8 mouse cellular contexts compared by ENCODE assay signal in genomic region chr16:96467445-96467844, GRCm38 (mm10). TPM values are rescaled to one million over a fixed set of nuclear protein-coding genes. Genes with fewer than 3 reads are reported as not detected.
DNase-seq lines count a peak whose midpoint lies in the region; ATAC-seq and TF ChIP-seq lines count a peak whose summit lies in the region.

Gene Pcp4 (plus strand): TSS chr16:96467606.

- no peak within 1 kb of the TSS for H3K27ac ChIP-seq in bone marrow macrophage, adult 2 months (ENCODE audit: insufficient read depth, low read depth, low read length)
- no peak within 1 kb of the TSS for H3K27ac ChIP-seq in embryonic facial prominence, embryonic 15.5 days (replicated peaks)
- H3K27ac ChIP-seq in heart, postnatal 0 days (ENCODE audit: low read depth) = no peak within 1 kb of the TSS
- no peak within 1 kb of the TSS for H3K27ac ChIP-seq in thymus, adult 2 months (ENCODE audit: control insufficient read depth, insufficient read depth, low read length)

- peak; percentile 22 for DNase-seq in CD4-positive helper T cell, adult 2 months (ENCODE audit: low read depth, low spot score)
- peak; percentile 39 for DNase-seq in heart, postnatal 0 days (ENCODE audit: low spot score)
- DNase-seq in kidney, postnatal 4 days = peak; percentile 90
- peak; percentile 56 to 58 for DNase-seq in lung, adult 18-20 months
- DNase-seq in ovary, postnatal 10 days (ENCODE audit: low spot score) = peak; percentile 48
- DNase-seq in thymus, adult 2 months = peak; percentile 62

- H3K9me3 ChIP-seq in embryonic facial prominence, embryonic 15.5 days (replicated peaks) = no peaks in the 10 kb centered on the region
- H3K9me3 ChIP-seq in heart, postnatal 0 days (replicated peaks; ENCODE audit: control insufficient read depth, low read length) = no peaks in the 10 kb centered on the region

- 13% methylated on average over 8 of the region's 8 CpGs for WGBS in embryonic facial prominence, embryonic 15.5 days
- WGBS in heart, postnatal 0 days = 14% methylated on average over 8 of the region's 8 CpGs
- WGBS in thymus, adult 2 months = 18% methylated on average over 8 of the region's 8 CpGs

- no peak for TF ChIP-seq EP300 in heart, postnatal 0 days (IDR thresholded peaks at IDR 0.05; ENCODE audit: low read depth)

- H3K36me3 ChIP-seq in embryonic facial prominence, embryonic 15.5 days = no peaks in the 10 kb centered on the region
- no peaks in the 10 kb centered on the region for H3K36me3 ChIP-seq in heart, postnatal 0 days (replicated peaks; ENCODE audit: control insufficient read depth, insufficient read depth, low read length)
- no peaks in the 10 kb centered on the region for H3K36me3 ChIP-seq in thymus, adult 2 months (ENCODE audit: control insufficient read depth, insufficient read depth, low read length)

- peak; percentile 89 for TF ChIP-seq CTCF in bone marrow macrophage, adult 2 months (IDR thresholded peaks at IDR 0.05; ENCODE audit: low read depth, low read length)
- TF ChIP-seq CTCF in heart, postnatal 0 days (IDR thresholded peaks at IDR 0.05; ENCODE audit: low read depth) = peak; percentile 94
- peak; percentile 83 for TF ChIP-seq CTCF in thymus, adult 2 months (IDR thresholded peaks at IDR 0.05; ENCODE audit: borderline replicate concordance, control insufficient read depth, extremely low read depth, insufficient read depth, low read length, poor library complexity)

- no peak within 1 kb of the TSS for H3K4me3 ChIP-seq in bone marrow macrophage, adult 2 months (ENCODE audit: insufficient read depth, low read length)
- no peak within 1 kb of the TSS for H3K4me3 ChIP-seq in embryonic facial prominence, embryonic 15.5 days (replicated peaks)
- no peak within 1 kb of the TSS for H3K4me3 ChIP-seq in heart, postnatal 0 days (ENCODE audit: low read depth, low read length)
- no peak within 1 kb of the TSS for H3K4me3 ChIP-seq in thymus, adult 2 months (ENCODE audit: control insufficient read depth, insufficient read depth, low read length)

- no peaks in the 10 kb centered on the region for H3K4me1 ChIP-seq in bone marrow macrophage, adult 2 months (ENCODE audit: control insufficient read depth, insufficient read depth, low read length)
- H3K4me1 ChIP-seq in embryonic facial prominence, embryonic 15.5 days = peaks cover 4% of the 10 kb centered on the region; the same call in 1 of the 2 replicates
- no peaks in the 10 kb centered on the region for H3K4me1 ChIP-seq in heart, postnatal 0 days (ENCODE audit: control insufficient read depth, insufficient read depth)
- no peaks in the 10 kb centered on the region for H3K4me1 ChIP-seq in thymus, adult 2 months (replicated peaks; ENCODE audit: control insufficient read depth, insufficient read depth, low read length)

- peaks cover 3% of the 10 kb centered on the region; the same call in 1 of the 2 replicates for H3K27me3 ChIP-seq in embryonic facial prominence, embryonic 15.5 days
- no peaks in the 10 kb centered on the region for H3K27me3 ChIP-seq in heart, postnatal 0 days (ENCODE audit: control insufficient read depth, insufficient read depth, low read length)
- no peaks in the 10 kb centered on the region; the same call in 1 of the 2 replicates for H3K27me3 ChIP-seq in thymus, adult 2 months (ENCODE audit: control insufficient read depth, insufficient read depth, low read length)

- no peak within 1 kb of the TSS for H3K9ac ChIP-seq in embryonic facial prominence, embryonic 15.5 days
- H3K9ac ChIP-seq in heart, postnatal 0 days (replicated peaks; ENCODE audit: low read depth, low read length) = no peak within 1 kb of the TSS

- no peak for TF ChIP-seq POLR2A in bone marrow macrophage, adult 2 months (IDR thresholded peaks at IDR 0.05; ENCODE audit: borderline replicate concordance, low read depth, low read length)
- TF ChIP-seq POLR2A in thymus, adult 2 months (IDR thresholded peaks at IDR 0.05; ENCODE audit: control insufficient read depth, extremely low read depth, insufficient read depth, low read length, poor library complexity) = no peak

- peak; percentile 57; the same call in 1 of the 2 replicates for ATAC-seq in embryonic facial prominence, embryonic 15.5 days (ENCODE audit: insufficient number of reproducible peaks, low FRiP score, low TSS enrichment, low read depth)
- ATAC-seq in heart, postnatal 0 days (ENCODE audit: insufficient read depth, low read depth) = no peak

- 0 out of 2 replicates have a peak within 1 kb of the TSS, but pooled peaks have one; percentile 9 for H3K4me2 ChIP-seq in embryonic facial prominence, embryonic 15.5 days (replicated peaks)
- no peak within 1 kb of the TSS for H3K4me2 ChIP-seq in heart, postnatal 0 days (ENCODE audit: low read depth, low read length)

RNA-seq across cellular contexts. Expression of gene Pcp4, which starts in this region (rescaled TPM):
- not detected in 2 replicates for polyA plus RNA-seq in bone marrow macrophage, adult 2 months (2012; ENCODE audit: insufficient read depth, insufficient read length, missing spikeins)
- polyA plus RNA-seq in embryonic facial prominence, embryonic 15.5 days (2015; fragmentation: Nextera tagmentation; extraction: Ambion mirVana) = 12.7 and 13.8 TPM in 2 replicates
- 6.0 TPM in 1 of 2 replicates, not detected in the other for total RNA-seq in heart, postnatal 0 days (2014; rRNA removed; ENCODE audit: low replicate concordance)
- 0.51 TPM in 1 of 2 replicates, not detected in the other for polyA plus RNA-seq in heart, postnatal 0 days (2015; fragmentation: Nextera tagmentation; extraction: Ambion mirVana)
- polyA plus RNA-seq in thymus, adult 2 months (2012; rRNA removed) = 0.71 TPM in 1 of 2 replicates, not detected in the other

Comparison
In these comparisons a context has a peak if more than half of its experiments do, and no peak if none do; other contexts are left out.
1. Peak in DNase-seq in thymus, adult 2 months; RNA of the gene not detected or under 1 TPM.
2. DNase-seq: peak in every context shown above with its lines; median percentile 90 in kidney, postnatal 4 days; 62 in thymus, adult 2 months; 57 in lung, adult 18-20 months; 48 in ovary, postnatal 10 days; 39 in heart, postnatal 0 days; 22 in CD4-positive helper T cell, adult 2 months.